Mouse (Mus musculus): ENCODE results near the gene Cog5. TPM values are rescaled to one million over a fixed set of nuclear protein-coding genes. Genes with fewer than 3 reads are reported as not detected.

Cog5 gene
- polyA plus RNA-seq, 1 experiment from 2014 or later: 7.6 TPM

DNA sequence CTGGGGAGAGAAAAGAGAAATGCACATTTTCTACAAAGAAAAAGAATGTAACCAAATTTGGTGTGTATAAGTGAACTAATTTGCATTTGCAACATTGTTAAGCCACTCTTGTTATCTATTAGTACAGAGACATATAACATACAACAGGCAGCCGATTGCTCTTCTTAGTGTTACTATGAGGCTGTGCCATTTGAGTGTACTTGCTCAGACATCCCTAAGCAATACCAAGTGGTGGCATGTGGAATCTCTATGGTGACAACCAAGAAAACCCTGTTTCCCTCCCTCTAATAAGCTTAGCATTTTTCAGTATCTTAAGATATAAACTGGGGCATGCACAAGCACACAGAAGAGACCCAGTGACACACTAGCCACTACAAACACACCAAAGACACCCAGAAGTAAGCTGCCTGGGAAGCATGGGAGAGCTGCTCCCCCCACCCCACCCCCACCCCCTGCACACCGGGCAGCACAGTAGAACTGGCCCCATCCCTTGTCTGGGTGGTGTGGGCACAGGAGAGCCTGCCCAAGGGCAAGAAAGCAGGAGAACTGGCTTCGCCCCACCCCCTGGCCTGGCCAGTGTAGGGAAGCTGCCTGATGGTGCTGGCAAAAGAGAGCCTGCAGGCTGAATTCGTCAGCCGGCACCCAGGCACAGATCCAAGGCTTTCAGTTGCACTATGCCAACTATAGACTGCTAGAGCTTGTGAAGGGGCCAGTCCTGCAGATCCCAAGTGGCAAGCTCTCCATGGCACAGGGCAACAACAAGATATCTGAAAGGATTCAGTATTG lies 194.2 kb downstream of the Cog5 start:
- Histone ChIP-seq H3K4me1 (ENCODE audit: control insufficient read depth, low read depth, low read length) (peaks cover 3% of the 10 kb centered on the region; the same call in 1 of the 2 replicates), H3K9me3 (replicated peaks; ENCODE audit: control insufficient read depth, low read length) (no peaks in the 10 kb centered on the region), H3K27ac (ENCODE audit: low read length) (no peak overlapping the region), H3K4me3 (ENCODE audit: low read depth, low read length) (no peak overlapping the region), H3K36me3 (ENCODE audit: control insufficient read depth, insufficient read depth) (no peaks in the 10 kb centered on the region), H3K27me3 (ENCODE audit: control insufficient read depth, insufficient read depth, low read depth, low read length) (no peaks in the 10 kb centered on the region), H3K4me2 (ENCODE audit: low read depth, low read length) (no peak overlapping the region), H3K9ac (ENCODE audit: low read depth, low read length) (no peak overlapping the region)
- ATAC-seq (ENCODE audit: low read depth): no peak
- WGBS (ENCODE audit: insufficient replicate concordance): 80% methylated on average over 5 of the region's 5 CpGs

DNA sequence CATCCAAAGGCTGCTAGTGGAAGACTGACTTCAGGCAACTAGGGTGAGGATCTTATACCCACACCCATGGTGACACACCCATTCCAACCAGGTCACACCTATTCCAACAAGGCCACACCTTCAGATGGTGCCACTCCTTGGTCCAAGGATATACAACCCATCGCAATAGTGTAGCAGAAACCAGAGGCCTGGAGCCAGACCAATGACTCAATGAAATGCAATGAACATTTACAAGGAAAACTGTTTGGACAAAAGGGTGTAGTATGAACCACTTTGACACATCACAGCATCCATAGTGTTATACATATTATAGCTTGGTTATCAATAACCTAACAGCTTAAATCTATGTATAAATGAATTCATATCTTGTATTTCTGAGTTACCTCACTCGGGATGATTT lies 194.9 kb downstream of the Cog5 start:
- no peak overlapping the region for H3K27ac ChIP-seq (ENCODE audit: low read length)

DNA sequence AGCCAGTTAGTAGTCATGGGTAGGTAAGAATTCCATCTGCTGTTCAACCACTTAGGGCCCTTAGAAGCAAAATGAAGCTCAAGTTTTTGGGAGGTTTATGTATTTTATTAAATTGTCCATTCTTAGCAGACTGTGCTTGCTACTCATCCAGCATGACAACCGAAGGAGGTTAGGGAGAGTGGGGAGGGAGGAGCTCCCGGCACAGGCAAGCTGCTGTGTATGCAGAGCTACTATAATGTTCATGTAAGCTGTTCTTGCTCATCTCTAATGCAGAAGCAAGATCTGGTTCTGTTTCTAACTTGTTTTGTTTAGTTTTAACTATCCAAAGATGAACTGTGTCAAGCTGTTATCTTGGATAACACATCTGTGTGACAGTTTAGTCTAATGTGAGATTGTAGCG lies 199.4 kb downstream of the Cog5 start:
- 55% methylated on average over 3 of the region's 3 CpGs for WGBS (ENCODE audit: insufficient replicate concordance)
- no peaks in the 10 kb centered on the region for H3K36me3 ChIP-seq (ENCODE audit: control insufficient read depth, insufficient read depth)
- no peak overlapping the region for H3K4me2 ChIP-seq (ENCODE audit: low read depth, low read length)
- no peak for ATAC-seq (ENCODE audit: low read depth)
- H3K27ac ChIP-seq (ENCODE audit: low read length): no peak overlapping the region
- H3K4me3 ChIP-seq (ENCODE audit: low read depth, low read length): no peak overlapping the region
- no peaks in the 10 kb centered on the region for H3K9me3 ChIP-seq (replicated peaks; ENCODE audit: control insufficient read depth, low read length)
- H3K9ac ChIP-seq (ENCODE audit: low read depth, low read length): no peak overlapping the region
- no peaks in the 10 kb centered on the region for H3K27me3 ChIP-seq (ENCODE audit: control insufficient read depth, insufficient read depth, low read depth, low read length)
- H3K4me1 ChIP-seq (ENCODE audit: control insufficient read depth, low read depth, low read length): peaks cover 2% of the 10 kb centered on the region; the same call in 1 of the 2 replicates

More for the DNA sequence above, 194.9 kb downstream of the Cog5 start:
- Histone ChIP-seq H3K4me2 (ENCODE audit: low read depth, low read length) (no peak overlapping the region), H3K4me1 (ENCODE audit: control insufficient read depth, low read depth, low read length) (peaks cover 3% of the 10 kb centered on the region; the same call in 1 of the 2 replicates), H3K27me3 (ENCODE audit: control insufficient read depth, insufficient read depth, low read depth, low read length) (no peaks in the 10 kb centered on the region), H3K9ac (ENCODE audit: low read depth, low read length) (no peak overlapping the region), H3K9me3 (replicated peaks; ENCODE audit: control insufficient read depth, low read length) (no peaks in the 10 kb centered on the region), H3K4me3 (ENCODE audit: low read depth, low read length) (no peak overlapping the region), H3K36me3 (ENCODE audit: control insufficient read depth, insufficient read depth) (no peaks in the 10 kb centered on the region)
- ATAC-seq (ENCODE audit: low read depth): no peak
- 71% methylated on average over 2 of the region's 2 CpGs for WGBS (ENCODE audit: insufficient replicate concordance)

DNA sequence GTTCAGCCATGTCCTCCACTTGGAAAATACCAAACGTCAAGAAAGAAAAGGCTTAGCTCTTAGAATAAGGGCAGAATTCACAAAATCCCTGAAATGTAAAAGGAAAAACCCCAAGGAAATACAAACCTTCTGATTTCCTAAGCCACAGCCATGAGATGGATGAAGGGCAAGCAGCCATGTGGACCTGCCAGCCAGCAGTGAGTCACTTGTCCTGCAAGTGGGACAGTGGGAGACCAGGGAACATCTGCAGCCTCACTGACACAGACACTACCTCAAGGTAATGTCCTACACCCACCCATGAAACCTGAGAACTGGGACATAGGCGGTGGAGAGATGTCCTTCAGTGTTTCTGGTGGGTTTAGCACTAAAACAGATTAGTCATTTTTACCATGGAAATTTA lies 200.1 kb downstream of the Cog5 start:
- Histone ChIP-seq H3K4me2 (ENCODE audit: low read depth, low read length) (no peak overlapping the region), H3K4me1 (ENCODE audit: control insufficient read depth, low read depth, low read length) (no peaks in the 10 kb centered on the region; the same call in 1 of the 2 replicates), H3K9ac (ENCODE audit: low read depth, low read length) (no peak overlapping the region), H3K4me3 (ENCODE audit: low read depth, low read length) (no peak overlapping the region), H3K9me3 (replicated peaks; ENCODE audit: control insufficient read depth, low read length) (no peaks in the 10 kb centered on the region), H3K36me3 (ENCODE audit: control insufficient read depth, insufficient read depth) (no peaks in the 10 kb centered on the region), H3K27me3 (ENCODE audit: control insufficient read depth, insufficient read depth, low read depth, low read length) (no peaks in the 10 kb centered on the region), H3K27ac (ENCODE audit: low read length) (no peak overlapping the region)
- no peak for ATAC-seq (ENCODE audit: low read depth)
- 68% methylated on average over 2 of the region's 2 CpGs for WGBS (ENCODE audit: insufficient replicate concordance)

DNA sequence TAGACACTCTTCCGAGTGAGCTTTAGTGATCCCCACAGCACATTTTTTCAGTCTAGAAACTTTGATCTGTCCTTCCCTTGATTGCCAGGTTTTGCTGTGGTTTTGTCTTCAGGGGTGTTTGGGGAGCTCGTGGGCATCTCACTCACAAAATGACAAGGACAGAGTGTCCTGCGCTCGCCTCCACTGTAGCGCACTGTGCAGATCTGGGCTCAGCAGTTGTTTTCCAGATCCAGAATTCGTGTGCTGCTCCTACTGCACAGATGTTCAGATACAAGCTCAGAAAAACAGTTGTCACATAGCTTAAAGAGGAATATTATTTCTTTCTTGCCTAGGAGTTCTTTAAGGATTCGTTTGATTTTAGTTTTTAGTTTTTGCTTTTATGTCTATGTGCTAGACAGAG lies 203.1 kb downstream of the Cog5 start:
- Histone ChIP-seq H3K27ac (ENCODE audit: low read length) (no peak overlapping the region), H3K36me3 (ENCODE audit: control insufficient read depth, insufficient read depth) (no peaks in the 10 kb centered on the region), H3K9ac (ENCODE audit: low read depth, low read length) (no peak overlapping the region), H3K9me3 (replicated peaks; ENCODE audit: control insufficient read depth, low read length) (no peaks in the 10 kb centered on the region), H3K4me1 (ENCODE audit: control insufficient read depth, low read depth, low read length) (peaks cover 1% of the 10 kb centered on the region), H3K4me2 (ENCODE audit: low read depth, low read length) (no peak overlapping the region), H3K4me3 (ENCODE audit: low read depth, low read length) (no peak overlapping the region), H3K27me3 (ENCODE audit: control insufficient read depth, insufficient read depth, low read depth, low read length) (no peaks in the 10 kb centered on the region)
- ATAC-seq (ENCODE audit: low read depth): no peak
- WGBS (ENCODE audit: insufficient replicate concordance): 76% methylated on average over 7 of the region's 7 CpGs

DNA sequence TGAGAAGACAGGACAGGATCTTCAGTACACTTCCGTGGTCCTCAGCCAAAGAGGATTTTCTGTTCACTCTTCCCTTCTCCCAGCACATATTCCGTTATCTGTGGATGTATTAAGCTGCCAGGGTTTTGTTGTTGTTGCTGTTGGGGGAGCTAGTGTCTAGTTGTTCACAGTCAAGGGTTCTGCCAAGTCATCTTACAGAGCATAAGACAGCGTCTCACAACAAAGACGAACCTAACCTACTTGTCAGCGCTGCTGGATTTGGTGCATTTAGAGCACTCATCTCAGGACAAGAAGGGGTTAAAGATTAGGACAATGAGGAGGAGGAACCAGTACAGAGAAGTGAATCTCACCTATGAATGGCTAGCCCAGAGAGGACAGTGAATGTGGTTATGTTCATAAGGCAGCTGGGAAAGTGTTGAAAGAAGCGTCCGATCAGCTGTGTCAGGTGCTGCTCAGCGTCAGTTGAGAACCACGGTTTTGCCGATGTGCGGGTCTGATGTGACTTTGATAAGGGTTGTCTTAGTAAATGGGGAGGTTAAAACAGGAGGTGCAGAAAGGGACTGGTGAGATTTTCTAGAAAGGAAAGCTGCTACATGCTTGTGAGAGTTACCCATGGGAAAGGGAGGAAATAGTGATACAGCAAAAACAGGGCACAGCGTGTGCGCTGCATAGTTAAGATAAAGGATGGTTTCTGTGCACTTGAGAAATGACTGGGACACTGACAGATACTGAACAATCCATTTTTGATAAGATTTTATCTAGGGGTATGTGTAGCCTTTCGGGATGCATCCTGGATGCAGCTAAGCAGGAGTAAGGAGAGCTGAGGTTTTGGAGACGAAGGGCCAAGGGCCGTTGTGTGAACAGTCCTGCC lies 208.2 kb downstream of the Cog5 start:
- Histone ChIP-seq H3K4me1 (ENCODE audit: control insufficient read depth, low read depth, low read length) (peaks cover 7% of the 10 kb centered on the region), H3K27me3 (ENCODE audit: control insufficient read depth, insufficient read depth, low read depth, low read length) (no peaks in the 10 kb centered on the region), H3K27ac (ENCODE audit: low read length) (peak overlapping the region; percentile 16; the same call in 1 of the 2 replicates), H3K4me2 (ENCODE audit: low read depth, low read length) (peak overlapping the region; percentile 41), H3K36me3 (ENCODE audit: control insufficient read depth, insufficient read depth) (no peaks in the 10 kb centered on the region), H3K9ac (ENCODE audit: low read depth, low read length) (peak overlapping the region; percentile 26), H3K9me3 (replicated peaks; ENCODE audit: control insufficient read depth, low read length) (no peaks in the 10 kb centered on the region), H3K4me3 (ENCODE audit: low read depth, low read length) (peak overlapping the region; percentile 32)
- ATAC-seq (ENCODE audit: low read depth): peak; percentile 78
- 35% methylated on average over 16 of the region's 16 CpGs for WGBS (ENCODE audit: insufficient replicate concordance)

DNA sequence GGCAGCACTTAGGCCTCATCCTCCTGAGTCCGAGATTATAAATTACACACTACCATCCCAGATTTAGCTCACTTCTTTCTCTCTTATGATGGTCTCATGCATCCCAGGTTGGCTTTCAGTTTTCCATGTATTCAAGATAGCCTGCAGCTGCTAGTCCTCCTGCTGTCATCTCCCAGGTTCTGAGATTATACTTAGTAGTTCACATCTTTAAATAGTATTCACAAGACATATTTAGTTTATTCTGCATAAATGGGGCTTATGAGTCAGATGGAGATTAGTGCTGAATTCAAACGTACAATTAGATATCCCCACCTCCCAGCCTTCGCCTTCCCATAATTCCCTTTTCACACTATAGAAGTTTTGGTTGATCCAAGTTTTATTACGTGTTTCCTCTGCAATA lies 222.1 kb downstream of the Cog5 start:
- no peak for ATAC-seq (ENCODE audit: low read depth)
- Histone ChIP-seq H3K9me3 (replicated peaks; ENCODE audit: control insufficient read depth, low read length) (no peaks in the 10 kb centered on the region), H3K27ac (ENCODE audit: low read length) (no peak overlapping the region), H3K9ac (ENCODE audit: low read depth, low read length) (no peak overlapping the region), H3K27me3 (ENCODE audit: control insufficient read depth, insufficient read depth, low read depth, low read length) (no peaks in the 10 kb centered on the region), H3K4me3 (ENCODE audit: low read depth, low read length) (no peak overlapping the region), H3K4me1 (ENCODE audit: control insufficient read depth, low read depth, low read length) (no peaks in the 10 kb centered on the region), H3K4me2 (ENCODE audit: low read depth, low read length) (no peak overlapping the region), H3K36me3 (ENCODE audit: control insufficient read depth, insufficient read depth) (no peaks in the 10 kb centered on the region)
- 62% methylated on average over 4 of the region's 4 CpGs for WGBS (ENCODE audit: insufficient replicate concordance)

DNA sequence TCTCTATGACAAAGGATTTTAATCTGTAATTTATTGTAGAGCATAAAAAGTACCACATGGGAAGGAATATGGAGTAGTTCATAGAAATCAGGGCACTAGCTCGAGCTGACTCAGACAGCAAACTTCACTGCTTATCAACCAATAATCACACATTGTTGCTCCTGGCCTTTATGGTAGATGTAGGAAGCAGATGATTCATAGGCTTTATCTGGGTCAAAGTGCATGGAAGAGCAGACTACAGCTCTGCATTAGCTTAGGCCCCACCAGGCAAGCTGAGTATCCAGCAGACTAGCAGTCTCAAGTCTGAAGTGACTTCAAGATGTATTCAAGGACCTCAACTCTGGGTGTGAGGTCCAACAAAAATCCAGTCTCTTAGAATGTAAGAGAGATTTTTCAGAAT lies 228.1 kb downstream of the Cog5 start:
- no peaks in the 10 kb centered on the region for H3K36me3 ChIP-seq (ENCODE audit: control insufficient read depth, insufficient read depth)
- no peak overlapping the region for H3K4me2 ChIP-seq (ENCODE audit: low read depth, low read length)
- no peaks in the 10 kb centered on the region for H3K27me3 ChIP-seq (ENCODE audit: control insufficient read depth, insufficient read depth, low read depth, low read length)
- H3K4me3 ChIP-seq (ENCODE audit: low read depth, low read length): no peak overlapping the region
- no peaks in the 10 kb centered on the region for H3K4me1 ChIP-seq (ENCODE audit: control insufficient read depth, low read depth, low read length)
- H3K9me3 ChIP-seq (replicated peaks; ENCODE audit: control insufficient read depth, low read length): no peaks in the 10 kb centered on the region
- H3K27ac ChIP-seq (ENCODE audit: low read length): no peak overlapping the region
- 53% methylated on average over 1 of the region's 1 CpGs for WGBS (ENCODE audit: insufficient replicate concordance)
- no peak for ATAC-seq (ENCODE audit: low read depth)
- H3K9ac ChIP-seq (ENCODE audit: low read depth, low read length): no peak overlapping the region

DNA sequence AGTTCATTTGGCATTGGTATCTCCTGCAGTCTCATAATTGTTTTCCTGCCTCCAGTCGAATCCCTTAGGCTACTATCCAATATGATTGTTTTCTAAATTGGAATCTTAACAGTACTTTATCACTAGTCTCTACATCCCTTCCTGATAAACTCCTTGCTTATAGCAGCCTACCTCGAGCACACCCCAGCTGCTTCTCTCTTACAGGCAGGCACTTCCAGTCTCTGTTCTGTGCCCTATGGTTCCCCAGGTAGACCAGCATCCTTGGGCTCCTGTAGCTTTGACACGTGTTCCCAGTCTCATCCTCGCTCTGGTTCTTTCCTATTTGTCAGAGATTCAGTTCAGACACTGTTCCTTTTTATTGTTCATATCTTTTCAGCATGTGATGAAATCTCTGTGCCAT lies 229.7 kb downstream of the Cog5 start:
- no peak overlapping the region for H3K4me3 ChIP-seq (ENCODE audit: low read depth, low read length)
- no peak for ATAC-seq (ENCODE audit: low read depth)
- no peaks in the 10 kb centered on the region for H3K9me3 ChIP-seq (replicated peaks; ENCODE audit: control insufficient read depth, low read length)
- H3K27me3 ChIP-seq (ENCODE audit: control insufficient read depth, insufficient read depth, low read depth, low read length): no peaks in the 10 kb centered on the region
- WGBS (ENCODE audit: insufficient replicate concordance): 68% methylated on average over 4 of the region's 4 CpGs
- no peak overlapping the region for H3K27ac ChIP-seq (ENCODE audit: low read length)
- H3K36me3 ChIP-seq (ENCODE audit: control insufficient read depth, insufficient read depth): no peaks in the 10 kb centered on the region
- no peaks in the 10 kb centered on the region for H3K4me1 ChIP-seq (ENCODE audit: control insufficient read depth, low read depth, low read length)
- H3K4me2 ChIP-seq (ENCODE audit: low read depth, low read length): no peak overlapping the region
- H3K9ac ChIP-seq (ENCODE audit: low read depth, low read length): no peak overlapping the region
